11 mouse cellular contexts compared by ENCODE assay signal in the genomic region with DNA sequence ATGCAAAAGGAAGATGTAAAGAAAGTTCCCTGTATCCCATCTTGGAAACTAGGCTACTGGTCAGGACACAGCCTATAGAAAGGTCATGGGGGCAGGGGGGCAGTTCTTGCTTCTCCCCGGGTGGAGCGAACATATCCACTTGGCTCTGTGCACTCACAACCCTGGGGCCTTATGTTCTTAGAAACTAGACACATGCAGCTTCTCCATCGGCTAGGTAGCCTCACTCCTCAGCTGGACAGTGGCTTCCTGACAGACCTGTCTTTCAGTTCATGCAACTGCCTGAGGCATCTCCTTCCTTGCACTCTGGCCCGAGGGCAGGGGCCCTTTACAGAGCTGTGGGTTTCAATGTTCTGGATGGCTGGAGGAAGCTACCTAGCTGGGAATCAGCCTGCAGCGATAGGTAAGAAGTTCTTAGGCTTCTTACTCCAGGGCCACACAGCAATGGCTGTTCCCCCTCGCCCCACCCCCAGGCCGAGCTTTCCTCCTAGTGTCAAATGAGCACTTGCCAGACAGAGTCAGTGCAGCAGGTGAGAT. TPM values are rescaled to one million over a fixed set of nuclear protein-coding genes. Genes with fewer than 3 reads are reported as not detected.
DNase-seq lines count a peak whose midpoint lies in the region; ATAC-seq and TF ChIP-seq lines count a peak whose summit lies in the region.
"Had no signal": no experiment of that assay in that cellular context is flagged by ENCODE, and none has a peak within 500 bp of the region (broad histone marks: within the 10 kb centered on the region; RNA-seq: fewer than 3 reads in every experiment).

No protein-coding gene starts in this region.

- H3K9ac ChIP-seq in ES-E14 (ENCODE audit: insufficient read depth, low read depth, low read length, poor library complexity, severe bottlenecking), result peak overlapping the region; percentile 72; the same call in 1 of the 2 replicates
- H3K9ac ChIP-seq in hindbrain, embryonic 12.5 days, result peak overlapping the region; percentile 57; the same call in 1 of the 2 replicates
- no peak overlapping the region for H3K9ac ChIP-seq in liver, postnatal 0 days (replicated peaks)

- H3K4me2 ChIP-seq in hindbrain, embryonic 12.5 days (replicated peaks), result peak overlapping the region; percentile 65
- peak overlapping the region; percentile 100 for H3K4me2 ChIP-seq in liver, postnatal 0 days (ENCODE audit: low read depth, low read length)

- H3K36me3 ChIP-seq in ES-E14 (ENCODE audit: control insufficient read depth, insufficient read depth, low read length, poor library complexity, severe bottlenecking), result no peaks in the 10 kb centered on the region
- H3K36me3 ChIP-seq in hindbrain, embryonic 12.5 days, result peaks cover 7% of the 10 kb centered on the region; the same call in 1 of the 2 replicates
- H3K36me3 ChIP-seq in liver, postnatal 0 days (replicated peaks; ENCODE audit: insufficient read depth, low read length), result no peaks in the 10 kb centered on the region

- no peak for ATAC-seq in hindbrain, embryonic 12.5 days (ENCODE audit: low FRiP score)
- no peak for ATAC-seq in liver, postnatal 0 days

- no peaks in the 10 kb centered on the region for H3K27me3 ChIP-seq in hindbrain, embryonic 12.5 days
- H3K27me3 ChIP-seq in liver, postnatal 0 days (ENCODE audit: insufficient read depth, low read length), result 0 out of 2 replicates have a peak, but pooled peaks cover 4% of the 10 kb centered on the region

- H3K9me3 ChIP-seq in ES-E14 (ENCODE audit: control insufficient read depth, insufficient read depth, low read depth, low read length), result no peaks in the 10 kb centered on the region
- no peaks in the 10 kb centered on the region for H3K9me3 ChIP-seq in hindbrain, embryonic 12.5 days (replicated peaks)
- H3K9me3 ChIP-seq in liver, postnatal 0 days (ENCODE audit: low read length), result no peaks in the 10 kb centered on the region

- TF ChIP-seq CTCF in liver, postnatal 0 days (IDR thresholded peaks at IDR 0.05; ENCODE audit: low read depth), result no peak

- in situ Hi-C loops in ES-E14 (cut with MboI; ENCODE audit: low sequenced_read_pairs in 2 of 2, unreplicated experiment in 2 of 2), result no loop called here

- H3K27ac ChIP-seq in ES-E14 (ENCODE audit: insufficient read depth, low read depth, low read length, poor library complexity, severe bottlenecking), result no peak overlapping the region
- H3K27ac ChIP-seq in hindbrain, embryonic 12.5 days, result peak overlapping the region; percentile 89
- H3K27ac ChIP-seq in liver, postnatal 0 days (ENCODE audit: low read depth), result 0 out of 2 replicates have a peak overlapping the region, but pooled peaks have one; percentile 57

- 73% methylated on average over 7 of the region's 7 CpGs for WGBS in hindbrain, embryonic 12.5 days
- WGBS in liver, postnatal 0 days (ENCODE audit: insufficient replicate concordance), result 74% methylated on average over 7 of the region's 7 CpGs

- peak; percentile 93 for DNase-seq in heart, adult 11 months
- DNase-seq in heart, postnatal 4 days, result no peak
- DNase-seq in ES-E14 (ENCODE audit: low read depth, low spot score), result no peak
- DNase-seq in liver, postnatal 0 days, result no peak
- no peak for DNase-seq in spleen, postnatal 14 days (ENCODE audit: low spot score in 2 of 2)
- no peak for DNase-seq in layer of hippocampus, adult 8-10 months (ENCODE audit: low spot score in 2 of 2)
- no peak for DNase-seq in left cerebral cortex, postnatal 14 days (ENCODE audit: low spot score in 2 of 2)
- DNase-seq: B cell, adult 2 months; kidney, adult 8-10 months; lung, postnatal 4 days had no signal

- H3K4me3 ChIP-seq in ES-E14 (ENCODE audit: insufficient read depth in 1 of 2, low read depth in 1 of 2, low read length in 2 of 2, poor library complexity in 1 of 2, severe bottlenecking in 1 of 2), result peak overlapping the region; percentile 52 to 60; a peak in 2 of 4 replicates
- H3K4me3 ChIP-seq in hindbrain, embryonic 12.5 days, result no peak overlapping the region
- H3K4me3 ChIP-seq in liver, postnatal 0 days (ENCODE audit: low read depth, low read length), result no peak overlapping the region

- no peak for TF ChIP-seq EP300 in liver, postnatal 0 days (IDR thresholded peaks at IDR 0.05; ENCODE audit: low read depth)

- H3K4me1 ChIP-seq in ES-E14 (ENCODE audit: control insufficient read depth in 2 of 2, insufficient read depth in 2 of 2, low read length in 2 of 2, poor library complexity in 1 of 2), result peaks cover 0 to 11% of the 10 kb centered on the region in 2 experiments; a peak in 1 of 4 replicates
- peaks cover 37% of the 10 kb centered on the region for H3K4me1 ChIP-seq in hindbrain, embryonic 12.5 days
- peaks cover 46% of the 10 kb centered on the region for H3K4me1 ChIP-seq in liver, postnatal 0 days (ENCODE audit: insufficient read depth)

- intact Hi-C loops in left cerebral cortex, postnatal 14 days (cut with DNase I), result loop anchor here (2.0 kb wide), 1 partner anchor 55 kb away; a partner anchor contains a TSS

TF ChIP-seq in ES-E14, 5 proteins besides CTCF, POLR2A, EP300 and RAD21:
- TF ChIP-seq ZNF384 (IDR thresholded peaks at IDR 0.05; ENCODE audit: low read depth, low read length) (no peak), HCFC1 (IDR thresholded peaks at IDR 0.05; ENCODE audit: borderline replicate concordance, insufficient read depth, low read length) (no peak), MAFK (IDR thresholded peaks at IDR 0.05; ENCODE audit: insufficient read depth, low read depth, low read length) (no peak), ZC3H11A (IDR thresholded peaks at IDR 0.05; ENCODE audit: borderline replicate concordance, low read depth, low read length) (no peak), CHD2 (IDR thresholded peaks at IDR 0.05; ENCODE audit: low read depth, low read length) (no peak)

RNA-seq across cellular contexts. Expression of a gene that starts 1.1 kb away (rescaled TPM):
- 10 to 100 TPM; 83.0 to 90.4 TPM for total RNA-seq in heart, postnatal 4 days (2021)
- 14.9 and 18.6 TPM in 2 replicates for total RNA-seq in ES-E14 (2012; rRNA removed)
- 83.7 and 98.3 TPM in 2 replicates for polyA plus RNA-seq in hindbrain, embryonic 12.5 days (2016; fragmentation: Nextera tagmentation; extraction: Ambion mirVana)
- polyA plus RNA-seq in liver, postnatal 0 days (2015; fragmentation: Nextera tagmentation; extraction: Ambion mirVana), result 5.2 and 6.5 TPM in 2 replicates
- total RNA-seq in layer of hippocampus, adult 8-10 months (2022), result 100 to 1,000 TPM; 160 to 168 (median 167) TPM
- 100 to 1,000 TPM; 342 to 349 TPM for total RNA-seq in left cerebral cortex, postnatal 14 days (2021)

RNA-seq across cellular contexts. Expression of a gene that starts 42.8 kb away (rescaled TPM):
- total RNA-seq in heart, postnatal 4 days (2021), result 10 to 100 TPM; 11.6 to 12.1 TPM
- 13.3 and 28.1 TPM in 2 replicates for total RNA-seq in ES-E14 (2012; rRNA removed)
- polyA plus RNA-seq in hindbrain, embryonic 12.5 days (2016; fragmentation: Nextera tagmentation; extraction: Ambion mirVana), result 23.8 and 27.6 TPM in 2 replicates
- polyA plus RNA-seq in liver, postnatal 0 days (2015; fragmentation: Nextera tagmentation; extraction: Ambion mirVana), result 5.0 and 5.9 TPM in 2 replicates
- 10 to 100 TPM; 18.1 to 25.0 (median 22.8) TPM for total RNA-seq in layer of hippocampus, adult 8-10 months (2022)
- 10 to 100 TPM; 18.8 to 28.4 TPM for total RNA-seq in left cerebral cortex, postnatal 14 days (2021)

RNA-seq across cellular contexts. Expression of a gene that starts 52.2 kb away (rescaled TPM):
- total RNA-seq in heart, postnatal 4 days (2021), result 10 to 100 TPM; 11.3 to 12.8 TPM
- total RNA-seq in ES-E14 (2012; rRNA removed), result 9.9 and 14.7 TPM in 2 replicates
- 31.3 and 31.7 TPM in 2 replicates for polyA plus RNA-seq in hindbrain, embryonic 12.5 days (2016; fragmentation: Nextera tagmentation; extraction: Ambion mirVana)
- 3.6 and 4.2 TPM in 2 replicates for polyA plus RNA-seq in liver, postnatal 0 days (2015; fragmentation: Nextera tagmentation; extraction: Ambion mirVana)
- 10 to 100 TPM; 48.7 to 69.6 (median 65.9) TPM for total RNA-seq in layer of hippocampus, adult 8-10 months (2022)
- total RNA-seq in left cerebral cortex, postnatal 14 days (2021), result 10 to 100 TPM; 49.0 to 63.8 TPM

RNA-seq across cellular contexts. Expression of a gene that starts 54.9 kb away (rescaled TPM):
- 1 to 10 TPM; 8.3 to 9.0 TPM for total RNA-seq in heart, postnatal 4 days (2021)
- total RNA-seq in ES-E14 (2012; rRNA removed), result 19.4 and 21.2 TPM in 2 replicates
- polyA plus RNA-seq in hindbrain, embryonic 12.5 days (2016; fragmentation: Nextera tagmentation; extraction: Ambion mirVana), result 22.8 and 25.7 TPM in 2 replicates
- 4.7 and 4.9 TPM in 2 replicates for polyA plus RNA-seq in liver, postnatal 0 days (2015; fragmentation: Nextera tagmentation; extraction: Ambion mirVana)
- total RNA-seq in layer of hippocampus, adult 8-10 months (2022), result 10 to 100 TPM; 19.6 to 24.3 (median 22.0) TPM
- total RNA-seq in left cerebral cortex, postnatal 14 days (2021), result 10 to 100 TPM; 24.8 to 27.4 TPM

Comparison
In these comparisons a context has a peak if more than half of its experiments do, and no peak if none do; other contexts are left out.
1. H3K4me3 ChIP-seq: peak in ES-E14 (2 of 2); none in hindbrain, embryonic 12.5 days (single experiment) and liver, postnatal 0 days (single experiment).